Mouse (Mus musculus): ENCODE results near the gene Lrch1.

DNA sequence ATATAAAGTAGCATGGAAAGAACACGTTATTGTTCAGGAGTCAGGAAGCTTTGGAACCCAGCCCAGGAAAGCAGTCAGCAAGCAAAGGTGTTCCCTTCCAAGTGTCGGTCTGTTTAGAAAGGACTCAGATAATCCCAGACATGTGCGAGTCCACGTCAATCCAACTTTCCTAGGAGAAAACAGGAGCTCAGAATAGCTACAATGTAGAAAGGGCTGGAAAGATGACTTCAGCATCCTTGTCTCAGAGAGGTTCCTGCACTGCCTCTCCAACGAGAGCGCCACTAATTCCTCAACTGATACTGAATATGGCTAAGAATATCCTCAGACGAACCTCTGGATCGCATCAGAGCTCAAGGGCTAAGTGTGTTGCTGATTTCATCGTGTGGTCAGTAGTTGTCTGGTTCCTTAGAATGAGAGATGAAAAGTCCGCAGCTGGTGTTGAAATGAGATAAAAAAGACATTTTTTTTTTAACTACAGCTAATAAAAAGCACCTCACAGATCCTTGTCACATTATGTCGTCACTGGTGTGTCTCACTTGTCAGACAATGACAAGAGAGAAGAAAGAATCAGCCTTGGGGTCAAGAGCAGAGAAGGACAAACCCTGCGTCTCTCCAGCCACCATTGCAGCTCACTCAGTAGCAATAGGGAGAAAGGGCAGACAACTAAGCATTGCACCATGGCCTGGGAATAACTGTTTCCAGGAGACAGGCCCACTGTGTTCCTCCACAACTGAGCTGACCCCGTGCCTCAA lies 47.5 kb downstream of the Lrch1 start:
- TF ChIP-seq HCFC1 (IDR thresholded peaks at IDR 0.05; ENCODE audit: borderline replicate concordance, insufficient read depth, low read length), result no peak
- no peak for TF ChIP-seq CHD2 (IDR thresholded peaks at IDR 0.05; ENCODE audit: low read depth, low read length)
- TF ChIP-seq ZC3H11A (IDR thresholded peaks at IDR 0.05; ENCODE audit: borderline replicate concordance, low read depth, low read length), result no peak

Data from ES-E14 (cell line).